Mouse (Mus musculus) ovary, postnatal 36 days (tissue): ENCODE results near the gene Krt83.
"Not testable (repeated sequence)": the region's sequence is repeated elsewhere in the genome, so short reads cannot be mapped to it uniquely, and the experiment has no call there.

ENCODE experiments used
- DNase-seq: peaks from one replicate; pipeline ENCODE4 v3.0.0; 2022; ENCODE audit warnings: low spot score, mixed read lengths

The Krt83 gene

GRCm38 (mm10) chr15:101491431-101491830, at the start of gene Krt83:
TSS of gene Krt83 (minus strand) at chr15:101491512.
- no peak for DNase-seq

- no peak for DNase-seq
These were observed 47.2 kb upstream of the Krt83 start for GRCm38 (mm10) chr15:101538580-101538900.

- no peak for DNase-seq
These were observed 46.7 kb upstream of the Krt83 start for GRCm38 (mm10) chr15:101537864-101538579.

GRCm38 (mm10) chr15:101536054-101536850, 44.9 kb upstream of the Krt83 start:
- no peak for DNase-seq

GRCm38 (mm10) chr15:101532720-101533119, 41.4 kb upstream of the Krt83 start, which contains the start of gene Krt84:
TSS of gene Krt84 (minus strand) at chr15:101532820.
- DNase-seq = no peak

- DNase-seq = no peak
These were observed 31.4 kb upstream of the Krt83 start for GRCm38 (mm10) chr15:101522556-101523232.

GRCm38 (mm10) chr15:101519792-101520191, 28.5 kb upstream of the Krt83 start:
- peak; percentile 70 for DNase-seq

- not testable (repeated sequence) for DNase-seq
These were observed 25.8 kb upstream of the Krt83 start, which contains the start of gene Gm49425 for GRCm38 (mm10) chr15:101517161-101517560. TSS of gene Gm49425 (minus strand) at chr15:101517261.

- DNase-seq = no peak
These were observed 16.9 kb upstream of the Krt83 start for GRCm38 (mm10) chr15:101508247-101508646.

GRCm38 (mm10) chr15:101506896-101507758, 15.8 kb upstream of the Krt83 start:
- DNase-seq = peak; percentile 64

- DNase-seq = peak; percentile 29
These were observed 5.9 kb upstream of the Krt83 start for GRCm38 (mm10) chr15:101497181-101497580.

GRCm38 (mm10) chr15:101495266-101495665, 4.0 kb upstream of the Krt83 start:
- DNase-seq = no peak

GRCm38 (mm10) chr15:101494203-101494602, 2.9 kb upstream of the Krt83 start:
- DNase-seq = no peak

- DNase-seq = no peak
These were observed 2.4 kb upstream of the Krt83 start for GRCm38 (mm10) chr15:101493713-101494112.

- DNase-seq = no peak
These were observed 1.4 kb upstream of the Krt83 start for GRCm38 (mm10) chr15:101492718-101493117.

- no peak for DNase-seq
These were observed 5.2 kb downstream of the Krt83 start for GRCm38 (mm10) chr15:101485911-101486635.

GRCm38 (mm10) chr15:101484939-101485338, 6.4 kb downstream of the Krt83 start:
- no peak for DNase-seq

- no peak for DNase-seq
These were observed 7.7 kb downstream of the Krt83 start for GRCm38 (mm10) chr15:101483646-101484045.

- no peak for DNase-seq
These were observed 9.3 kb downstream of the Krt83 start for GRCm38 (mm10) chr15:101482056-101482455.

- DNase-seq = no peak
These were observed 11.6 kb downstream of the Krt83 start for GRCm38 (mm10) chr15:101479666-101480060.
